Mouse (Mus musculus) limb, embryonic 11.5 days (tissue): ENCODE results near the gene Fblim1. TPM values are rescaled to one million over a fixed set of nuclear protein-coding genes. Genes with fewer than 3 reads are reported as not detected.

Experiments used
- ATAC-seq: fragments of 200-750 bp; cut with Nextera tagmentation; 2 replicates; pipeline ENCODE4 v1.8.0; 2017; ENCODE audit warnings: low read depth; ENCODE audit not compliant: insufficient number of reproducible peaks, low FRiP score, low TSS enrichment
- DNase-seq: peaks from one replicate; pipeline ENCODE4 v3.0.0-alpha.2; 2015; ENCODE audit warnings: low spot score
- H3K27ac ChIP-seq: fragments of 300-500 bp; sonication (generic); replicated peaks from 2 replicates; pipeline ENCODE4 v1.5.1; 2014; ENCODE audit warnings: low read depth, mild to moderate bottlenecking, low read length
- H3K27me3 ChIP-seq: fragments of 300-500 bp; sonication (generic); 2 replicates; pipeline ENCODE4 v1.6.1; 2014; ENCODE audit warnings: mild to moderate bottlenecking, low read length, mixed read lengths; ENCODE audit not compliant: control insufficient read depth, insufficient read depth
- H3K36me3 ChIP-seq: fragments of 300-500 bp; sonication (generic); 2 replicates; pipeline ENCODE4 v1.6.1; 2014; ENCODE audit warnings: mild to moderate bottlenecking, low read length, moderate library complexity, mixed read lengths; ENCODE audit not compliant: control insufficient read depth, insufficient read depth
- H3K4me1 ChIP-seq: fragments of 300-500 bp; sonication (generic); 2 replicates; pipeline ENCODE4 v1.6.1; 2014; ENCODE audit warnings: low read length, mixed read lengths; ENCODE audit not compliant: control insufficient read depth, insufficient read depth
- H3K4me2 ChIP-seq: fragments of 300-500 bp; sonication (generic); 2 replicates; pipeline ENCODE4 v1.6.1; 2014; ENCODE audit warnings: low read depth, mild to moderate bottlenecking, moderate library complexity; ENCODE audit not compliant: severe bottlenecking
- H3K4me3 ChIP-seq: fragments of 300-500 bp; sonication (generic); 2 replicates; pipeline ENCODE4 v1.5.1; 2014; ENCODE audit warnings: low read depth, low read length
- H3K9ac ChIP-seq: fragments of 300-500 bp; sonication (generic); 2 replicates; pipeline ENCODE4 v1.6.1; 2014; ENCODE audit warnings: mild to moderate bottlenecking, low read length
- H3K9me3 ChIP-seq: fragments of 300-500 bp; sonication (generic); 2 replicates; pipeline ENCODE4 v1.6.1; 2016; ENCODE audit warnings: low read length; ENCODE audit not compliant: control insufficient read depth
- WGBS: fragments of 180-500 bp; shearing (Covaris S2); extraction: QIAGEN DNeasy Blood & Tissue Kit; methylation state at CpG from one replicate; pipeline ENCODE4 v1.1.7; 2014; 5-methylcytosine and 5-hydroxymethylcytosine counted together
- polyA plus RNA-seq: library from polyadenylated mRNA; unstranded; fragments of >200 nt; fragmentation: Nextera tagmentation; extraction: Ambion mirVana; gene quantifications from 2 replicates; pipeline ENCODE4 v1.2.1, GENCODE M21; 2014

Gene Fblim1
- polyA plus RNA-seq: 67.2 and 73.2 TPM in 2 replicates

DNA sequence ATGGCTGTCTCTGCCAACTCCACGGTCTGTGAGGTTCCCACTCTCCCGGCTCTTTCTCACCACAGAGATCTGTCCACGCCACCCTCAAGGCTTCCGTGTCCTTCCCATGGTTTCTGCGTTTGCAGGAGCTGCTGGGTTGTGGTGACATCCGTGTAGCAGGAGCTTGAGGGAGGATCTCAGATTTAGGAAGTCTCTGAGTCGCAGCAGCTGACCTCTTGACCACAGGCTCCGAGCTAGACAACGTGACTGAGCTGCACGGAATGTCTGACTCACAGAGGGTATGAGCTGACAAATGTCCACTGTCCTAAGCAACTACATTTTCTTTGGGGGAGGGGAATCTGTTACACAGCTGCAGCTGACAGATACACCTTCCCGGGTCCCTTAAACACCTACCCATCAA lies at the start of gene Fblim1:
TSS of gene Fblim1 (minus strand) at position 236 of the 400 bp plus-strand sequence.
- H3K36me3 ChIP-seq: no peaks in the 10 kb centered on the region
- H3K9ac ChIP-seq: no peak within 1 kb of the TSS
- H3K27ac ChIP-seq: no peak within 1 kb of the TSS
- H3K4me3 ChIP-seq: no peak within 1 kb of the TSS
- ATAC-seq (no peak), DNase-seq (no peak)
- H3K9me3 ChIP-seq: no peaks in the 10 kb centered on the region
- 84% methylated on average over 11 of the region's 11 CpGs for WGBS
- no peaks in the 10 kb centered on the region for H3K27me3 ChIP-seq
- no peaks in the 10 kb centered on the region for H3K4me1 ChIP-seq
- H3K4me2 ChIP-seq: no peak within 1 kb of the TSS

DNA sequence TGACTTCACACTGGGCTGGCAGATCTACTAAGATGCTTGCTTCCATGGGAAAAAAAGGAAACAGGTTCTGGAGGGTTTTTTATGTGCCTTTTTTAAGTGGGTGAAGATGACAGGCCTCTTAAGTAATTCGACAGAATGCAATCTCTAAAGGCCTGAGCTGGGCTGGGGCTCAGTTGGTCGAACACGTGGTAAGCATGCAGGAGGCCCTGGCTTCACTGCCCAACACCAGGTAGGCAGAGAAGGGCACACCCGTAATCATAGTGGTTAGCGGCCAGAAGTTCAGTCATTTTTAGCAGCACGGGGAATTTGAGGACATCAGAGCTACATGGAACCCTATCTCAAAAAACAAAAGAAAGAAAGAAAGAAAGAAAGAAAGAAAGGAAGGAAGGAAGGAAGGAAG lies 48.6 kb upstream of the Fblim1 start:
- Histone ChIP-seq H3K27me3 (no peaks in the 10 kb centered on the region), H3K9me3 (no peaks in the 10 kb centered on the region), H3K4me2 (no peak overlapping the region), H3K9ac (no peak overlapping the region), H3K4me1 (no peaks in the 10 kb centered on the region), H3K4me3 (no peak overlapping the region), H3K36me3 (peaks cover 4% of the 10 kb centered on the region; the same call in 1 of the 2 replicates), H3K27ac (no peak overlapping the region)
- 85% methylated on average over 6 of the region's 6 CpGs for WGBS
- DNase-seq (no peak), ATAC-seq (no peak)

DNA sequence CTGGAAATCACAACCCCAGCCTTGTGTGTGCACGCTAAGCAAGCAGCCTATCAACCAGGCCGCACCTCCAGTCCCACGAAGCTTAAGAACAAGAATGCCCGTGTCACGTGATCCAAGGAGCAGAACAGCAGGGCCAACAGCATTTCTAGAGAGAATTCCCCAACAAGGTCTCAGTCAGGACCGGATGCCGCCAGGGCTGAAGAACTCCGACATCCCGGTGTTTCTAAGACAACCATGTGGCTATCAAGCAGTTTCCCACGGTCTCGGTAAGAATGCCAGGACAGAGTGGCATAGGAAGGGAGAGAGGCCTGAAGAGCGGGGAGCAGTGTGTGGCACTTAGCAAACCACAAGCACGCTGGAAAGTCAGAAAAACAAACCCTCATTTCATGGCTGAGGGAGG lies 47.9 kb upstream of the Fblim1 start:
- Histone ChIP-seq H3K9ac (no peak overlapping the region), H3K4me1 (no peaks in the 10 kb centered on the region), H3K36me3 (peaks cover 4% of the 10 kb centered on the region; the same call in 1 of the 2 replicates), H3K4me3 (no peak overlapping the region), H3K27ac (no peak overlapping the region), H3K27me3 (no peaks in the 10 kb centered on the region), H3K9me3 (no peaks in the 10 kb centered on the region), H3K4me2 (no peak overlapping the region)
- DNase-seq: no peak
- no peak for ATAC-seq
- 93% methylated on average over 13 of the region's 13 CpGs for WGBS

DNA sequence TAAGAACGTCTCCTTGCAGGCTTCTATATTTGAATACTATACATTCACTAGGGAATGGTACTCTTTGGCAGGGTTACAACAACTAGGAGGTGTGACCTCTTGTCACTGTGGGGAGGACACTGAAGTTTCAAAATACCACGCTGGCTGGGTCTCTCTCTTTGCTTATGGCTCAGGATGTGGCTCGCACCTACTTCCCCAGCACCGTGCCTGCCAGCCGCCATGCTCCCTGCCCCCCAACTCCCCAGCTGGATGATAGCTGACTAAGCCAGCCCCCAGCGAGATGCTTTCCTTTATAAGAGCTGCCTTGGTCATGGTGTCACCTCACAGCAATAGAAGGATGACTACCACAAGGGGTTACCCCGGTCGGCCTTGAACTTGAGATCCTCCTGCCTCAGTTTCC lies 47.1 kb upstream of the Fblim1 start:
- DNase-seq (no peak), ATAC-seq (no peak)
- H3K36me3 ChIP-seq: peaks cover 4% of the 10 kb centered on the region; the same call in 1 of the 2 replicates
- no peaks in the 10 kb centered on the region for H3K27me3 ChIP-seq
- H3K9me3 ChIP-seq: no peaks in the 10 kb centered on the region
- H3K4me1 ChIP-seq: no peaks in the 10 kb centered on the region
- WGBS: 90% methylated on average over 8 of the region's 8 CpGs
- no peak overlapping the region for H3K9ac ChIP-seq
- H3K4me3 ChIP-seq: no peak overlapping the region
- no peak overlapping the region for H3K4me2 ChIP-seq
- no peak overlapping the region for H3K27ac ChIP-seq

DNA sequence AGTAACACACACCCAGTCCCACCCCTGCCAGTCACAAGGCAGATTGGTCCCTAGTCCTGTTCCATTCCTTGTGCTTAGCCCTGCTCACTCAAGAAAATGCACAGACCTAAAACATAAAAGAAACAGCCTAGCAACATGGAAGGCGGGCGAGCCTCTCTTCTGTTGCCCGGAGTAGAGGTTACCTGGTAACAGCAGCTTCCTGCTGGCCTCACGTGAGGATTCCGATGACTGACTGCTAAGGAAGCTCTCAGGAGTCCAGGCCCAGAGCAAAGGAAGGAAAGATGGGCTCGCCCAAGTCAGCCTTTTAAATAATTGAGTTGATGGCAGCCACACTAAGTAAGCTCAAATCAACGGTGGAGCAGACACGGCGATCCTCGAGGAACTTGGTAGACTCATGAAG lies 46.0 kb upstream of the Fblim1 start:
- 90% methylated on average over 10 of the region's 10 CpGs for WGBS
- no peak overlapping the region for H3K4me3 ChIP-seq
- no peak overlapping the region for H3K27ac ChIP-seq
- no peaks in the 10 kb centered on the region for H3K27me3 ChIP-seq
- H3K9me3 ChIP-seq: no peaks in the 10 kb centered on the region
- H3K4me2 ChIP-seq: no peak overlapping the region
- H3K4me1 ChIP-seq: no peaks in the 10 kb centered on the region
- no peak for DNase-seq
- ATAC-seq: no peak
- peaks cover 4% of the 10 kb centered on the region; the same call in 1 of the 2 replicates for H3K36me3 ChIP-seq
- no peak overlapping the region for H3K9ac ChIP-seq

DNA sequence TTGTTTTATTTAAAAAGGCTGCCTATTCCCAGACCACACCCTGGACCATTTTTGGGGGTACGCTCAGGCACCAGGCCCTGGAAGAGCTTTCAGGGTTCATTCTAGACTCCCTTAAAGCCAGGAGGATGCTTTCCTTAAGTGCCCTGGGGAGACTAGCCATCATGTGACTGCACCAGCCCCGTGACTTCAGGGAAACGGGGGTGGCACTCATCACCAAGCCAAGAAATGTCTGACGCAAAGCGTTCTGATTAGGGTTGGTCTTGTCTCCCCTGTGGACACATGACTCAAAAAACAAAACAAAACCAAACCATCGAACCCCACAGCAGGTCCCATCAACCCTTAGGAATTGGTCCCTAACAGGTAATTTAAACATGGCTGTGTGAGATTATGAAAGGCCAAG lies 45.4 kb upstream of the Fblim1 start:
- DNase-seq (no peak), ATAC-seq (no peak)
- 89% methylated on average over 6 of the region's 6 CpGs for WGBS
- no peak overlapping the region for H3K4me2 ChIP-seq
- no peaks in the 10 kb centered on the region for H3K9me3 ChIP-seq
- H3K9ac ChIP-seq: no peak overlapping the region
- H3K27ac ChIP-seq: no peak overlapping the region
- H3K4me3 ChIP-seq: no peak overlapping the region
- H3K27me3 ChIP-seq: no peaks in the 10 kb centered on the region
- H3K36me3 ChIP-seq: peaks cover 4% of the 10 kb centered on the region; the same call in 1 of the 2 replicates
- H3K4me1 ChIP-seq: no peaks in the 10 kb centered on the region

DNA sequence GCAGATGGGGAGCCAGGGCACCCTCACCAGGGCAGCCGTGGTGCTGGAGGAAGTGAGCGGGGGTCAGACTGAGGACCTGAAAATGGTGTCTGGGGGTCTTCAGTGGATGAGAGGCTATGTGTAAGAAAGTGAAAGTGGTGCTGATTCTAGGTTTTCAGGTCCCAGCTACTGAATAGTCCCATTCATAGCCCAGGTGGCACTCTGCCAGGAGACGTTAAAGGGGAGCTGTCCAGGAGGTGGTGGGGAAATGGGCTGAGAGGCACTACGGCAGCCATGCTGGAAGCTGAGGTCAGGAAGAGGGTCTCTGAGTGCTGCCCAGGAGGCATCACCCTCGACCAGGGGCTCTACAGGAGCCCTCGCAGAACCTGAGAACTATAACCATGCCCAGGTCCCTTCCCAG lies 43.3 kb upstream of the Fblim1 start:
- peaks cover 4% of the 10 kb centered on the region; the same call in 1 of the 2 replicates for H3K36me3 ChIP-seq
- H3K4me3 ChIP-seq: no peak overlapping the region
- 0 out of 2 replicates have a peak overlapping the region, but pooled peaks have one; percentile 12 for H3K27ac ChIP-seq
- no peaks in the 10 kb centered on the region for H3K9me3 ChIP-seq
- no peaks in the 10 kb centered on the region for H3K27me3 ChIP-seq
- DNase-seq (peak; percentile 30), ATAC-seq (no peak)
- no peaks in the 10 kb centered on the region for H3K4me1 ChIP-seq
- no peak overlapping the region for H3K4me2 ChIP-seq
- H3K9ac ChIP-seq: no peak overlapping the region
- WGBS: 77% methylated on average over 6 of the region's 6 CpGs

DNA sequence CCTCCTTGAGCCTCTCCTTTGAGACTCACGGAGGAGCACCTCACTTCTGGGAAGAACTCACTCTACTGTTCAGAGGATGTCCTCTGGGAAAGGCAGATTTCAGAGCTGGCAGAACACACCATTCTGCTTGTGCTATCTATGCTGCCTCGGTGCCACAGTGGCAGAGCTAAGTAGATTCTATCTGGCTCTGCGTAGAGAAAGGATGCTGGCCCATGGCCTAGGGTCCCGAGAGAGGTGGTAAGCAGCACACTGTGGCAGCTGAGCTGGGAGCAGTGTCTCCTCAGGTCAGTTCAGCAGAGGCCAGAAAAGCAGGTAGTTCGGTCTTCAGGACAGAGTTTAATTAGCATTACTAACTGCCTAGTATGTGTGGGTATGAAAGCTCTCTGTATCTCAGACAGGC lies 42.4 kb upstream of the Fblim1 start:
- Histone ChIP-seq H3K36me3 (peaks cover 4% of the 10 kb centered on the region; the same call in 1 of the 2 replicates), H3K9me3 (no peaks in the 10 kb centered on the region), H3K4me1 (no peaks in the 10 kb centered on the region), H3K4me3 (no peak overlapping the region), H3K4me2 (no peak overlapping the region), H3K27me3 (no peaks in the 10 kb centered on the region), H3K9ac (no peak overlapping the region), H3K27ac (no peak overlapping the region)
- WGBS: 93% methylated on average over 5 of the region's 5 CpGs
- no peak for ATAC-seq
- DNase-seq: no peak

DNA sequence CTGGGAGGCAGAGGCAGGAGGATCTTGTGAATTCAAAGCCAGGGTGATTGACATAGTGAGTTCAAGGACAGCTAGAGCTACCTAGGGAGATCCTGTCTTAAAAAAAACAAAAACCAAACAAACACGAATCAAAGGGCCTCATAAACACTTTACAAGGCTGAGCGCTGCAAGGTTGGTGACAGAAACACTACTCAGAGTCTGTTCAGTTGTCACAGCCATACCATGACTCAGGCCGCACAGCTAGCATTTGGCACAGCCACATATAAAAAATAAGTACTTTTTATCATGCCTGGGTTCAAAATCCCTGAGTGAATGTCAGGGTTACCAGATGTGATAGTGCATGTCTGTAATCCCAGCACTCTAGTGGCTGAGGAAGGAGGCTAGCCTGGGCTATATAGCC lies 41.3 kb upstream of the Fblim1 start:
- no peaks in the 10 kb centered on the region for H3K27me3 ChIP-seq
- no peak overlapping the region for H3K27ac ChIP-seq
- no peak overlapping the region for H3K9ac ChIP-seq
- no peak overlapping the region for H3K4me2 ChIP-seq
- WGBS: 81% methylated on average over 3 of the region's 3 CpGs
- no peak overlapping the region for H3K4me3 ChIP-seq
- ATAC-seq (no peak), DNase-seq (no peak)
- H3K9me3 ChIP-seq: no peaks in the 10 kb centered on the region
- peaks cover 5% of the 10 kb centered on the region; the same call in 1 of the 2 replicates for H3K36me3 ChIP-seq
- H3K4me1 ChIP-seq: no peaks in the 10 kb centered on the region
